Mouse (Mus musculus) right cerebral cortex, postnatal 36 days (tissue): ENCODE measurements around the gene Vmn2r54.
"Not testable (repeated sequence)": the region's sequence is repeated elsewhere in the genome, so short reads cannot be mapped to it uniquely, and the experiment has no call there.

Experiments
- DNase-seq, 2 experiments: peaks; one replicate each; pipeline ENCODE4 v3.0.0; 2022; ENCODE audit warnings: low spot score in 2 of 2, mixed read lengths in 1 of 2

The Vmn2r54 gene

DNA sequence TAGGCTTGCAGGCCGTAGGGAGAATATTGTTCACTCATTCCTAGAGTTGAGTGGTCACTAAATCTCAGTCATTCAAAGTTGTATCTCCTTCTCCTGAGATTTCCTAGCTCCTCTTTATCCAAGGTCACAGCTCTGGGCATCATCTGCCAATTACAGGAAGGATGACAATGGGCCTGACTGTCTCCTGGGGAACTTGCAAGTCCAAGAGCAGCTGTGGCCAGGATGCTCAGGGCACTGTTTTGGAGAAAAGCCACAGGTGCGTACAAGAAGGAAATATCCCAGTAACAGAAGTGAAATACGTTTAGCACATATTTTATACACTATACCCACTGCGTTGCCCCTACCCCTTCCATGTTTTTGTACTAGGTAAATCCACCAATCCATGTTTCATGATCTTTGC is at the start of gene Vmn2r54:
TSS of gene Vmn2r54 (minus strand) at position 101 of the 400 bp plus-strand sequence.
- DNase-seq: not testable (repeated sequence)

DNA sequence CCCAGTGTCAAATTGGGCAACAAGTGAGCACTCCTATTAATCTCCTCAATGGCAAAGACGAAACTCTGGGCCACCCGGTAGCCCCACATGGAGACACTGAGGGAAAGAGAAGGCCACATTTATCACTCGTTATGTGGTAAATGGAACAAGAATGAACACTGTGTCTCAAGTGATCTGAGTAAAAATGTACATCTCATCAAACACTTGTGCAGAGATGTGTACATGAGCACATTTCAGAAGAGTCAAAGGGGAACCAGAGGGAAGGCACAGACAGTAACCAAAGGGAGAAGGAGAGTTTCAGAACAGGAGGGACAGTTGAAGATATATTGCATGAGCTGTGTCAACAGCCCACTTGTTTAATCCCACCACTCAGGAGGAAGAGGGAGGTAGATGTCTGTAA is 44.8 kb upstream of the Vmn2r54 start, which contains the start of gene Vmn2r55:
TSS of gene Vmn2r55 (minus strand) at position 101 of the 400 bp plus-strand sequence.
- not testable (repeated sequence) for DNase-seq

DNA sequence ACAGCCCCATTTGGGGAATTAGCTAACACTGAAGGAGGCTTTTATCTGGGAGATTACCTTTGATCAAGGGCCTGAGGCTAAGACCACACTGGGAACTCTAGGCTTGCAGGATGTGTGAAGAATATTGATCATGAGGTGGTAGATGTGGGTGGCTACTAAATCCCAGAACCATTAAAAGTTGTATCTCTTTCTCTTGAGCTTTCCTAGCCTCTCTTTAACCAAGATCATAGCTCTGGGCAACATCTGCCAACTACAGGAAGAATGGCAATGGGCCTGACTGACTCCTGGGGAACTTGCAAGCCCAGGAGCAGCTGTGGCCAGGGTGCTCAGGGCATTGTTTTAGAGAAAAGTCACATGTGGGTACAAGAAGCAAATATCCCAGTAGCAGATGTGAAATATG is 31.4 kb downstream of the Vmn2r54 start, which contains the start of gene Vmn2r53:
TSS of gene Vmn2r53 (minus strand) at position 101 of the 400 bp plus-strand sequence.
- no peak for DNase-seq
